Mouse (Mus musculus) liver, embryonic 12.5 days (tissue): ENCODE measurements at regions not wholly inside any gene's neighbourhood (a gene's known extent, or its start where the extent isn't known, plus 50 kb on each side); places are given as distances from the start of the nearest gene placed in this dataset.
"Not testable (repeated sequence)": the region's sequence is repeated elsewhere in the genome, so short reads cannot be mapped to it uniquely, and the experiment has no call there.

Source experiments
- ATAC-seq: fragments of 200-750 bp; cut with Nextera tagmentation; 2 replicates; pipeline ENCODE4 v1.8.0; 2017; ENCODE audit warnings: moderate number of reproducible peaks, mild to moderate bottlenecking, moderate library complexity
- H3K27ac ChIP-seq: fragments of 300-500 bp; sonication (generic); 2 replicates; pipeline ENCODE4 v1.5.1; 2016; ENCODE audit warnings: mild to moderate bottlenecking
- H3K27me3 ChIP-seq: fragments of 300-500 bp; sonication (generic); replicated peaks from 2 replicates; pipeline ENCODE4 v1.6.1; 2016; ENCODE audit warnings: mild to moderate bottlenecking, moderate library complexity
- H3K36me3 ChIP-seq: fragments of 300-500 bp; sonication (generic); 2 replicates; pipeline ENCODE4 v1.6.1; 2016; ENCODE audit warnings: mild to moderate bottlenecking, moderate library complexity
- H3K4me1 ChIP-seq: fragments of 300-500 bp; sonication (generic); 2 replicates; pipeline ENCODE4 v1.6.1; 2016
- H3K4me2 ChIP-seq: fragments of 300-500 bp; sonication (generic); 2 replicates; pipeline ENCODE4 v1.6.1; 2016; ENCODE audit warnings: mild to moderate bottlenecking, moderate library complexity
- H3K4me3 ChIP-seq: fragments of 300-500 bp; sonication (generic); 2 replicates; pipeline ENCODE4 v1.5.1; 2016; ENCODE audit warnings: mild to moderate bottlenecking, moderate library complexity
- H3K9ac ChIP-seq: fragments of 300-500 bp; sonication (generic); 2 replicates; pipeline ENCODE4 v1.6.1; 2016; ENCODE audit warnings: mild to moderate bottlenecking, moderate library complexity
- H3K9me3 ChIP-seq: fragments of 300-500 bp; sonication (generic); replicated peaks from 2 replicates; pipeline ENCODE4 v1.6.1; 2016; ENCODE audit warnings: mild to moderate bottlenecking, moderate library complexity
- WGBS: fragments of 180-500 bp; shearing (Covaris S2); methylation state at CpG from one replicate; pipeline ENCODE4 v1.1.7; 2016; ENCODE audit not compliant: insufficient replicate concordance; 5-methylcytosine and 5-hydroxymethylcytosine counted together

DNA sequence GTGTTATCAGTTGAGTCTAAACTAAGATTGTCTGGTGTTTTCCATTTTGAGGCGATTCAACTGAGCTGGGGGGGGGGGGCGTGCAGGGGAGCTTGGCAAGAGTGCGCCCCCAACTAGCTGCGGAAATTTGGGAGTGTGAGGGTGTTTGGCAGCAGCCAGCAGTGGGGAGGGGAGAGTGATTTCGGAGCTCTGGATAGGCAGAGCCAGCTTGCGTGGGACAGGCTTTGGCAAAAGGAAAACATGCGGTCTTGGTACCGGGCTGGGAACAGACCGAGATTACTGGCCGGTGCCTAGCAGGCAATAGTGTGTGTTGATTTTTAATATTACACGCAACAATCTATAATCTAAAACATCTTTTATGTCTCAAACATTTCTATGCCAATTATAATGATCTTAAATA lies 199.4 kb upstream of the Cdk6 start:
- H3K4me1 ChIP-seq, H3K9ac ChIP-seq, H3K4me2 ChIP-seq, H3K9me3 ChIP-seq, H3K36me3 ChIP-seq, H3K4me3 ChIP-seq, H3K27me3 ChIP-seq, H3K27ac ChIP-seq, ATAC-seq: not testable (repeated sequence)
- WGBS, result 78% methylated on average over 11 of the region's 11 CpGs

DNA sequence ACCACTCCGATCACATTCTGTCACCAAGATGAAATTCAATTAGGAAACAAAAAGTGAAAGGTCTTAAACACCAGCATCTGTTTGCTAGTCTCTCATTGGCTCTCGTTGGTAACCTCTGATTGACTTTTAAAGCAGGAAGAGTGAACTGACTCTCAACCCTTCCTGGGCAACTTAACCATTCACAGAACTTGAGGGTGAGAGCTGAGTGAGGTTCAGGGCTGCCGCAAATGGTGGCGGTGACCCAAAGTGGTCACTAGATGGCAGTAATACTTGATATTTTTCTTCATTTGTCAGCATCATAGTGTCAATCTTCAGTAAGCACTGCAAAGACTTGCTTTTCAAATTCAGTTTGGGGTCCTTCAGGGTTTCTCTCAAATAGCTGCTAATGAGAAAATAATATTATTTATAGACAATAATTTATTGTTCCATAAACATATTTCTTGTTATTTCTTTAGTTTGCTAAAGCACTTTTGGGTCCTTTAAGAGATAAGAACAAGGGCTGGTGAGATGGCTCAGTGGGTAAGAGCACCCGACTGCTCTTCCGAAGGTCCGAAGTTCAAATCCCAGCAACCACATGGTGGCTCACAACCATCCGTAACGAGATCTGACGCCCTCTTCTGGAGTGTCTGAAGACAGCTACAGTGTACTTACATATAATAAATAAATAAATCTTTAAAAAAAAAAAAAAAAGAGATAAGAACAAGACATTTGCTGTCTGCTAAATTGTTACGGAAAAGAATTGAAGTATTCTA lies 194.6 kb upstream of the Cdk6 start:
- H3K4me2 ChIP-seq, ATAC-seq, H3K4me3 ChIP-seq, H3K27ac ChIP-seq, H3K27me3 ChIP-seq, H3K4me1 ChIP-seq, H3K36me3 ChIP-seq, H3K9ac ChIP-seq, H3K9me3 ChIP-seq: not testable (repeated sequence)
- 42% methylated on average over 10 of the region's 11 CpGs for WGBS

DNA sequence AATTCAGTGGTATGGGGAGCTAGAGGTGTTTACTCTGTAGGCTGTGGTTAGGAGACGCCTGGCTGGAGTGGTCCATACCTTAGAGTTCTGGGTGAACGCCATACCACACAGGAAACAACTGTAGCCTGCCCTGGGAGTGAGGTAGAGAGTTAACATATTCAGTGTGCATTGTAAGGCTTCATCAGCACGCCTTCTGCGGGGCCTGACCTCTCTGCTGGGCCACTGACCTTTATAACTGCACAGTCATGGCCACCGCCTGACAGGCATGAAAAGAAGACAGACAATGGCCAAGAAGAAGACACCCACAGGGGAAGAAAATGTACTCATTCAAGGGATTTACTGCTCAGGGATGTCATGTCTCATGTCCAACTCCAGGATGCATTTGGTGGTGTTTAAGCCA lies 191.4 kb upstream of the Cdk6 start:
- H3K4me2 ChIP-seq, H3K9ac ChIP-seq, H3K27ac ChIP-seq, H3K9me3 ChIP-seq, H3K4me3 ChIP-seq, ATAC-seq, H3K4me1 ChIP-seq, H3K27me3 ChIP-seq, H3K36me3 ChIP-seq: not testable (repeated sequence)
- 30% methylated on average over 5 of the region's 5 CpGs for WGBS

DNA sequence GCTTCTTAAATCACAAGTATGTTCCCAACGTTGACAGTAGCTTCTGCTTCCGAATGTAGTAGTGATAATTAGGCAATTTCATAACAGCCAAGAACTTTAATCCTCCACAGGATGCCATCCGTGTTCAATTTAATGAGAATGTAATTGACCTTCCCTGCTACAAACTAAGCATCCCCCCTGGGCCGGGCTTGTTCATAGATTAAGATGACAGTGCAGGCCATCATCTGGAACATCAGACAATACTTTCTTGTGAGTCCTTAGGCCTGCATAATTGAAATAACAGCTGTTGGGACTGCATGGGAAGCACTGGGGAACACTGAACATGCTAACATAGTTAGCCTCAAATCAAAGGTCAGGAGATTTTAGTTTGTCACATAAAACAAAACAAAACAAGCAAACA lies 190.5 kb upstream of the Cdk6 start:
- not testable (repeated sequence) for H3K9me3 ChIP-seq, H3K27me3 ChIP-seq, H3K27ac ChIP-seq, H3K36me3 ChIP-seq, H3K4me1 ChIP-seq, H3K4me2 ChIP-seq, H3K9ac ChIP-seq, H3K4me3 ChIP-seq, ATAC-seq
- WGBS, result 59% methylated on average over 4 of the region's 4 CpGs

DNA sequence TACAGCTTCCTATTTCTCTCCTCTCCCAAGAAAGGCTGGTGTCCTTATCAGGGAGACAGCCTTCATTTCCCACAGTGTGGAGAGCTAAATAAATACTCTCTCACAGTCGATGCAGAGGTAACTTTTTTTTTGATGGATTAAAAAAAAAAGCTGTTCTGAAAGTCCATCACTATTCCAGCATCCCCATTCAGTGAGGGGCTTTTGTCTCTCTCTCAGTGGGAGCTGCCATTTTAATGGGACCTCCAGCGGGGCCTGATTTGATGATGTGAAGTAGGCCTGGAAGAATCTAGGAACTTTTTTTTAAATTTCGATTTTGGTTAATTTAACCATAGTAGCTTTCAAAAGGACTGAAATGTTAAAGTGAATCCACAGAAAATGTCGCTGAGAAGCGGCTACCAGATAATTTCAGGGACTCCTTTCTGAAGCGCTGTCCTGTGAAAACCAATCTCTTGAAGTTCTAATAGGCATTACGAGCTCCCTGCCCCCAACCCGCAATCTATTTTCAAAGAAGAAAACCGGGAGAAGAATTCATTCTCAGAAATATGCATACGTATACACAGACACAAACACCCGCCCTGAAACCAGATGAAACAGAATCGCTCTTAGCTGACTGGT lies 189.6 kb upstream of the Cdk6 start:
- H3K4me2 ChIP-seq, result peak overlapping the region; percentile 55
- H3K9ac ChIP-seq, H3K27me3 ChIP-seq, H3K36me3 ChIP-seq, H3K4me1 ChIP-seq, H3K9me3 ChIP-seq, ATAC-seq, H3K27ac ChIP-seq, H3K4me3 ChIP-seq: not testable (repeated sequence)
- WGBS, result 13% methylated on average over 12 of the region's 12 CpGs

DNA sequence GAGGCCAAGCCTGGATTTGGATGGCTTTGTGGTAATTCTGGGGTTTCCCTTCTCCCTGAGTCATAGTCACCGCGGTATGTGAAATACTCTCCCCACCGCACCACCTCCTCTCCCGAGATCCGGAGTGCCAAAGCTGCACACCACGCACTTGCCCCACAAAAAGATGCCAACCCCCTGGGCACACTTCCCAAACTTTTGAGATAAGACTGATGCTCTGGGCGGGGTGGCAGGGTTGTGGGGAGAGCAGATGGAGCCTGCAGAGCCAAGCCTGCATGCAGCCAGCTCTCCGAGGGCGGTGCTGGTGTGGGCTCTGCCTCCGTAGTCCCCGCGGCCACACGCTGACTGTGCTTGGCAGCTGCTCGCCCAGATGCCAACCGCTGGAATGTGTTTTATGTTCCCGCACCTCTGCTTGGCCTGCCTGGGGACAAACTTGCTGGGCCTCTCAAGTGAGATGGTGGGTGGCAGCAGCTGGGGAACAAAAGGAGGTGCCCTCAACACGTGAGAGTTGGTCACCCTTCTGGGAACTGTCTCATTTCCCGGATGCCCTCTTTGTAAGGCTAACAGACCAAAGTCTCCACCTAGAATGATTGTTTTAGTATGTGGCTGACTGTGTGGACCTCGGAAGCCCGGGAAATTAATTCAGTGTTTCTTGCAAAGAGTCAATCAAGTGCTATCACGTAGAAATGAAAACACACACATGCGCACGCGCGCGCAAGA lies 189.0 kb upstream of the Cdk6 start:
- not testable (repeated sequence) for ATAC-seq, H3K9ac ChIP-seq, H3K9me3 ChIP-seq, H3K27me3 ChIP-seq, H3K36me3 ChIP-seq, H3K4me1 ChIP-seq, H3K27ac ChIP-seq
- Histone ChIP-seq H3K4me2 (peak overlapping the region; percentile 55), H3K4me3 (peak overlapping the region; percentile 27)
- 26% methylated on average over 26 of the region's 26 CpGs for WGBS

DNA sequence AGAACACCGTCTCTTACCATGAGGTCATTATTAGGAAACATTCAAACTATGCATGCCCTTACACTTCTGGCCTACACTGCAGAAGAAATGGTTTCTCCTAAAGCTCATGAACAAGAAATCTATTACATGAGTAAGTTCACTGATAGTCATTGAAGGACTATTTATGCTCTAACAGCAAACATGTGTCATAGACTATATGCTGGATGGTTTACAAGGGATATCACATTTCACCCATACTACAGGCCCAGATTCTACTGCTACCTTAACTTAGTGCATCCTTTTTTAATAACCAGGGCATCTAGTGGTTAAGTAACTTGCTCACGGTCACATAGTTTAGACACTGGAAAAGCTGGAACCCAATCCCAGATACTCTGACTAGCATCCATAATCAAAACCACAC lies 175.8 kb upstream of the Cdk6 start:
- H3K4me2 ChIP-seq, H3K27me3 ChIP-seq, H3K9ac ChIP-seq, H3K4me3 ChIP-seq, ATAC-seq, H3K36me3 ChIP-seq, H3K9me3 ChIP-seq, H3K4me1 ChIP-seq, H3K27ac ChIP-seq: not testable (repeated sequence)
- WGBS, result 80% methylated on average over 2 of the region's 2 CpGs

DNA sequence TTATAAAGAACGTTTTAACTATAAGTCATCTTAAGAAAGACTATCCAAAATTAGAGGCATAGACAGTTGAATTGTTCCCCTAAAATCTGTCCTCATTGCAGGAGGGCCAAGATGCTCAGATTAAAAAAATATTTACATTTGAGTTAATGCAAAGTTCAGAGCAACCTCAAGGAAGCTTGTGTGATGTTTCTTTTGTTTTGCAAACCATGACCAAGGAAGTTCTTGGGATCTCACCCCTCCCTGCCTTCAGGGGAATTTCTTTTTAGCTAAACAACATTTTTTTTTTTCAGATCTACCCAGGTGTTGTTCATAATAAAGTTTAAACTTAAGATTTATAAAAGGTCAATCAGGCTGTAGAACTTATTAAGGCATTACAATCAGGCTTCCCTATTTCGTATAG lies 174.8 kb upstream of the Cdk6 start:
- WGBS, result 48% methylated on average over 2 of the region's 2 CpGs
- not testable (repeated sequence) for H3K4me3 ChIP-seq, ATAC-seq

DNA sequence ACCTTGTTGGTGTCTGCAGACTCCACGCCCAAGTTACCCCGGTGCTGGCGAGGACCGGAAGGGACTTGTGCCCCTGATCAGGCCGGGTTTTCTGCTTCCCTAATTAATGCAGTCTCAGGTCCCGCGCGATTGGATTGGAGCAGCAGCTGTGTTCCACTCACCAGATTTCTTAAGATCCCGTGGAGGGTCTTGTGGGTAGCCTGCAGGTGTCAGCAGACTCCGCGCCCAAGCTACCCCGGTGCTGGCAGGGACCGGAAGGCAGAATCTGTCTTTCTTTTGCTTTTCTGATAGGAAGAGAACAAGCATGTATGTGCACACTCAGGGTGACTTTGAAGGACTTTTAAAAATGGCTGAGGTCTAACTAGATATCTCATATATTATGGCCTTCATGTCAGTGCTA lies 147.7 kb upstream of the Cdk6 start:
- H3K9me3 ChIP-seq, H3K4me3 ChIP-seq, H3K9ac ChIP-seq, H3K4me2 ChIP-seq, ATAC-seq, H3K36me3 ChIP-seq, H3K27me3 ChIP-seq, H3K27ac ChIP-seq: not testable (repeated sequence)
- WGBS, result 78% methylated on average over 13 of the region's 13 CpGs
- peaks cover 13% of the 10 kb centered on the region for H3K4me1 ChIP-seq

More for the DNA sequence above, 174.8 kb upstream of the Cdk6 start:
- H3K9ac ChIP-seq, H3K4me1 ChIP-seq, H3K27ac ChIP-seq, H3K9me3 ChIP-seq, H3K36me3 ChIP-seq, H3K4me2 ChIP-seq, H3K27me3 ChIP-seq: not testable (repeated sequence)

DNA sequence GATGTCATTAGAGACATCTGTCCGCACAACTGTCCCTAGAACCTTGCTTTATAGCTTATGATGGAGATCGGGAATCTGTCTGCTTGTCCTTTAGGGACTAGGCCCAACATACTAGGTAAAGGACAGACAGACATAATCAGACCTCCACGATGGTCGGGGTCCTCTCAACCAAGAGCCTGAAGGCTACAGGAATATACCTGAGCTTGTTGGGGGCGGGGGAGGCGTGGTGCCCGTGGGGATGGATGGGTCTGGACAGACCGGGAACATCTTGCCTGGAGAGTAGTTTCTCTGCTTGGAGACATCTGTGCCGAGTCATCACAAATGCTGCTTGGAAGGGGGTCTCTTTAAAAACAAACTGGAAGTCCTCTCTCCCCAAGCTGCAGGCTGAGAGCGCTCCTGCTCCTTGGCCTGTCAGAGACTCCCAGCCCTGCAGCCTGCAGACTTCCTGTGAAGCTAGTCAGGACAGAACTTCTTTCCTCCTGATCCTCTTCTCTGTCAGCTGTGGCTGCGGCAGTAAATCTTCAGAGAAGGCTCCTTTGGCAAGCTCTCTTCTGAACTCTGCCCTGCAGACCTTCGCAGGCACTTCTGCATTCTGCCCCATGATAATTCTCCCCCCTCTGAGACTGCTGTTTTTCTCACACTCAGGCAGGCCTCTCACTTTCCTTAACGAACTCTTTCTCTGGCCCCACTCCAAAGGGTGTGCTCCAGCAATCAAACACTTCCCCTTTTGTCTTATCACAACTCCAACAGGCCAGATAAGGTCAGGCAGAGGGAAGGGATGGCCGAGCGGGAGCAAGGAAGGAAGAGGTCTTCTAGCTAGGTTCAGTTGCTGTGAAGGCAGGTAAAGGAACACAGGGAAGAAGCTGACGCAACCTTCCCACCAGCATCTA lies 143.1 kb upstream of the Cdk6 start:
- peak; percentile 72 for ATAC-seq
- H3K9me3 ChIP-seq, result no peaks in the 10 kb centered on the region
- H3K4me3 ChIP-seq, result no peak overlapping the region
- no peak overlapping the region for H3K9ac ChIP-seq
- H3K27ac ChIP-seq, result 0 out of 2 replicates have a peak overlapping the region, but pooled peaks have one; percentile 7
- WGBS, result 22% methylated on average over 16 of the region's 16 CpGs
- no peaks in the 10 kb centered on the region for H3K36me3 ChIP-seq
- peaks cover 16% of the 10 kb centered on the region for H3K4me1 ChIP-seq
- peak overlapping the region; percentile 32; the same call in 1 of the 2 replicates for H3K4me2 ChIP-seq
- no peaks in the 10 kb centered on the region for H3K27me3 ChIP-seq

DNA sequence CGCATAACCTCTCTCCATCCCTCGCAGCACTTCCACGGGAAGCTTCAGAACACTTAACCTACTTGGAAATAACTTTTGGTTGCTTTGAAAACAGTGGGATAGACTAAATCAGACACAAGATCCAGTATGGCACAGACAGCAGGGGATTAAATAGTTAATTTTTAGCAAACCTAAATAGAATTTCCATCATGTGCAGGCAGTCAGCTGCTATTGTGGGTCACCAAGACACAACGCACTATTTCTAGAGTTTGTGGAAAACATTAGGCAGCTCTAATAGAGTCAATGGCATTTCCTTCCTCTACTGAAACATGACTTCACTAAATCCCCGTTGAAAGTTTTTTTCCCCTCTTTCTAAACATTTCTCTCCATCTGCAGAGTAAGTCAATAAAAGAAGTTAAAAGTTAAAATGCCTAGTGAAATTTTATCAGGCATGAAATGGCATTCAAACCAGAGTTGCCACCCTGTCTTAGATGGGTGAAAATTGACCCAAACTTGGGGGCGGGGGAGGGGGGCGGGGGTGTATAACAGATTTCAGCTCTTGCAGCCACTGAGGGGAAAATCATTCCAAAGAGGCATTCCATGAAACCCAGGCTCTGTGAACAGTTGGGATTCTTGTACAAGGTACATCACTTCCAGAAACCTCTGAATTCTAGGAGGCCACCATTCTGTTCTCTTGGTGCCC lies 142.3 kb upstream of the Cdk6 start:
- H3K27ac ChIP-seq, result 0 out of 2 replicates have a peak overlapping the region, but pooled peaks have one; percentile 7
- not testable (repeated sequence) for ATAC-seq, H3K4me3 ChIP-seq, H3K9me3 ChIP-seq, H3K27me3 ChIP-seq, H3K36me3 ChIP-seq, H3K9ac ChIP-seq
- 21% methylated on average over 7 of the region's 7 CpGs for WGBS
- H3K4me2 ChIP-seq, result peak overlapping the region; percentile 32; the same call in 1 of the 2 replicates
- peaks cover 16% of the 10 kb centered on the region for H3K4me1 ChIP-seq
